Mouse (Mus musculus) liver, embryonic 14.5 days (tissue): ENCODE data around the gene Usmg5.

Experiments used
- CTCF ChIP-seq: IDR thresholded peaks from 2 replicates; pipeline ENCODE4 v1.5.1; 2016; ENCODE audit warnings: antibody characterized with exemption, low read depth, control low read depth
- EP300 ChIP-seq: IDR thresholded peaks from 2 replicates; pipeline ENCODE4 v1.6.1; 2016; ENCODE audit warnings: antibody characterized with exemption, low read depth

DNA sequence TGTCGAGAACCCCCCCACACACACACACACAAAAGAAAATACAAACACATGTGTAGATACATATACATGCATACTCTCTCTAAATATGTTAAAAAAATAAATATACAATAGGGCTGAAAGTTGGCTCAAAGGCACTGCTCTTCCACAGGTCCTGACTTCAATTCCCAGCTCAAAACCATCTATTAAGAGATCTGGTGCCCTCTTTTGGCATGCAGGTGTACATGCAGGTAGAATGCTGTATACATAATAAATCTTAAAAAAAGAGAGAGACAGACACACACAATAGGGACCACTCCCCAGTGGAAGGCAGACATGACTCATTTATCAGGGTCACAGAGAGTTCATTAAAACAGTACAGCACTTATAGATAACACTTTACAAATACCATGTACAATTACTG, 44.1 kb downstream of the Usmg5 start:
- TF ChIP-seq CTCF (peak; percentile 37; the same call in 1 of the 2 replicates), EP300 (no peak)
